Mouse (Mus musculus) heart, adult 2 months (tissue): ENCODE data around the gene Cubn.

Experiments used
- CTCF ChIP-seq: fragments of 200-600 bp; IDR thresholded peaks from 2 replicates; pipeline ENCODE4 v1.8.1; 2022; ENCODE audit warnings: antibody characterized with exemption, mild to moderate bottlenecking, moderate library complexity
- POLR2A ChIP-seq: fragments of 200-500 bp; IDR thresholded peaks from 2 replicates; pipeline ENCODE4 v1.6.1; 2011; ENCODE audit warnings: mild to moderate bottlenecking, low read depth, low read length, control low read depth; ENCODE audit not compliant: insufficient read depth

GRCm38 (mm10) chr2:13303376-13303775 is 188.2 kb downstream of the Cubn start:
- TF ChIP-seq CTCF, result no peak
- TF ChIP-seq POLR2A, result no peak
